ENCODE assay signal across 14 mouse cellular contexts in genomic region chr4:53327382-53328165, GRCm38 (mm10).
DNase-seq lines count a peak whose midpoint lies in the region; ATAC-seq and TF ChIP-seq lines count a peak whose summit lies in the region.
"Had no signal": no experiment of that assay in that cellular context is flagged by ENCODE, and none has a peak within 500 bp of the region (broad histone marks: within the 10 kb centered on the region; RNA-seq: fewer than 3 reads in every experiment).

No protein-coding gene starts in this region.

- no peak for TF ChIP-seq POLR2A in ES-Bruce4 (IDR thresholded peaks at IDR 0.05; ENCODE audit: insufficient read depth, low read length)

- no peaks in the 10 kb centered on the region for H3K9me3 ChIP-seq in heart, embryonic 11.5 days (replicated peaks; ENCODE audit: control insufficient read depth, low read length)
- no peaks in the 10 kb centered on the region for H3K9me3 ChIP-seq in ES-Bruce4 (replicated peaks; ENCODE audit: control insufficient read depth, insufficient read depth, low read length, poor library complexity, severe bottlenecking)
- H3K9me3 ChIP-seq in embryonic facial prominence, embryonic 14.5 days (ENCODE audit: control insufficient read depth, low read length) = no peaks in the 10 kb centered on the region
- no peaks in the 10 kb centered on the region for H3K9me3 ChIP-seq in intestine, postnatal 0 days (ENCODE audit: control insufficient read depth)
- H3K9me3 ChIP-seq: heart, embryonic 12.5 days; midbrain, embryonic 12.5 days had no signal

- H3K36me3 ChIP-seq in heart, embryonic 11.5 days (ENCODE audit: control insufficient read depth, insufficient read depth, low read length) = no peaks in the 10 kb centered on the region
- H3K36me3 ChIP-seq in ES-Bruce4 (ENCODE audit: control insufficient read depth, insufficient read depth, low read length, poor library complexity, severe bottlenecking) = no peaks in the 10 kb centered on the region
- H3K36me3 ChIP-seq in embryonic facial prominence, embryonic 14.5 days (ENCODE audit: control insufficient read depth, insufficient read depth, low read length) = no peaks in the 10 kb centered on the region
- H3K36me3 ChIP-seq in intestine, postnatal 0 days (ENCODE audit: control insufficient read depth, insufficient read depth) = no peaks in the 10 kb centered on the region
- H3K36me3 ChIP-seq: heart, embryonic 12.5 days; midbrain, embryonic 12.5 days had no signal

- peak; percentile 55 for DNase-seq in adrenal gland, adult 2 months
- no peak for DNase-seq in adrenal gland, adult 8-10 months
- DNase-seq in heart, postnatal 10 days = peak; percentile 34 to 42
- DNase-seq in embryonic facial prominence, embryonic 14.5 days (ENCODE audit: low spot score) = peak; percentile 65
- DNase-seq in T-cell, adult 2 months (ENCODE audit: low spot score) = no peak
- DNase-seq: cerebellum, adult 8-10 months; kidney, adult 18-20 months; liver, postnatal 0 days had no signal

- no peak for TF ChIP-seq CTCF in ES-Bruce4 (IDR thresholded peaks at IDR 0.05; ENCODE audit: low read depth, low read length)
- TF ChIP-seq CTCF in intestine, postnatal 0 days (IDR thresholded peaks at IDR 0.05; ENCODE audit: low read depth) = no peak

- intact Hi-C loops in heart, postnatal 10 days (cut with DNase I) = no loop called here

- H3K4me3 ChIP-seq in heart, embryonic 11.5 days (ENCODE audit: low read depth, low read length) = no peak overlapping the region
- no peak overlapping the region for H3K4me3 ChIP-seq in ES-Bruce4 (ENCODE audit: low read depth, low read length)
- H3K4me3 ChIP-seq in embryonic facial prominence, embryonic 14.5 days (ENCODE audit: low read depth, low read length) = no peak overlapping the region
- H3K4me3 ChIP-seq in intestine, postnatal 0 days (ENCODE audit: low read depth, low read length) = no peak overlapping the region
- H3K4me3 ChIP-seq: erythroblast, embryonic 14.5 days; heart, embryonic 12.5 days; midbrain, embryonic 12.5 days had no signal

- no peak overlapping the region for H3K9ac ChIP-seq in heart, embryonic 11.5 days (ENCODE audit: low read depth, low read length)
- no peak overlapping the region for H3K9ac ChIP-seq in ES-Bruce4 (ENCODE audit: low read depth, poor library complexity, severe bottlenecking)
- no peak overlapping the region for H3K9ac ChIP-seq in embryonic facial prominence, embryonic 14.5 days (ENCODE audit: low read depth, low read length)
- H3K9ac ChIP-seq in intestine, postnatal 0 days (ENCODE audit: low read depth, low read length) = no peak overlapping the region
- H3K9ac ChIP-seq: heart, embryonic 12.5 days; liver, postnatal 0 days; midbrain, embryonic 12.5 days had no signal

- H3K27ac ChIP-seq in heart, embryonic 11.5 days (ENCODE audit: low read depth, low read length) = no peak overlapping the region
- H3K27ac ChIP-seq in ES-Bruce4 (ENCODE audit: insufficient read depth, low read length) = peak overlapping the region; percentile 68
- H3K27ac ChIP-seq in embryonic facial prominence, embryonic 14.5 days (replicated peaks; ENCODE audit: low read depth, low read length) = no peak overlapping the region
- H3K27ac ChIP-seq in intestine, postnatal 0 days (ENCODE audit: low read depth, low read length) = no peak overlapping the region
- H3K27ac ChIP-seq: midbrain, embryonic 12.5 days had no signal

- no peaks in the 10 kb centered on the region for H3K4me1 ChIP-seq in heart, embryonic 11.5 days (ENCODE audit: control insufficient read depth, insufficient read depth, low read length)
- peaks cover 6% of the 10 kb centered on the region for H3K4me1 ChIP-seq in ES-Bruce4 (ENCODE audit: control insufficient read depth, insufficient read depth, low read length)
- peaks cover 2% of the 10 kb centered on the region; the same call in 1 of the 2 replicates for H3K4me1 ChIP-seq in embryonic facial prominence, embryonic 14.5 days (ENCODE audit: control insufficient read depth, insufficient read depth, low read length)
- no peaks in the 10 kb centered on the region for H3K4me1 ChIP-seq in intestine, postnatal 0 days (replicated peaks; ENCODE audit: control insufficient read depth, insufficient read depth, low read length)
- H3K4me1 ChIP-seq: heart, embryonic 12.5 days had no signal

- ATAC-seq in heart, embryonic 11.5 days (replicated peaks; ENCODE audit: insufficient number of reproducible peaks, low FRiP score, low TSS enrichment) = no peak
- ATAC-seq in embryonic facial prominence, embryonic 14.5 days (ENCODE audit: low read depth) = no peak
- ATAC-seq in intestine, postnatal 0 days = no peak
- ATAC-seq: liver, postnatal 0 days had no signal

- 67% methylated on average over 7 of the region's 7 CpGs for WGBS in heart, embryonic 11.5 days (ENCODE audit: insufficient replicate concordance)
- 59% methylated on average over 7 of the region's 7 CpGs for WGBS in embryonic facial prominence, embryonic 14.5 days
- 56% methylated on average over 7 of the region's 7 CpGs for WGBS in intestine, postnatal 0 days

- TF ChIP-seq EP300 in ES-Bruce4 (IDR thresholded peaks at IDR 0.05; ENCODE audit: insufficient read depth, low read depth, low read length) = no peak

- H3K4me2 ChIP-seq in heart, embryonic 11.5 days = no peak overlapping the region
- no peak overlapping the region for H3K4me2 ChIP-seq in embryonic facial prominence, embryonic 14.5 days (ENCODE audit: low read depth, low read length)
- H3K4me2 ChIP-seq in intestine, postnatal 0 days (replicated peaks; ENCODE audit: low read depth) = no peak overlapping the region
- H3K4me2 ChIP-seq: heart, embryonic 12.5 days; midbrain, embryonic 12.5 days had no signal

- H3K27me3 ChIP-seq in heart, embryonic 11.5 days (ENCODE audit: control insufficient read depth, insufficient read depth, low read length) = no peaks in the 10 kb centered on the region
- no peaks in the 10 kb centered on the region for H3K27me3 ChIP-seq in ES-Bruce4 (ENCODE audit: control insufficient read depth, insufficient read depth, low read length, poor library complexity, severe bottlenecking)
- no peaks in the 10 kb centered on the region for H3K27me3 ChIP-seq in embryonic facial prominence, embryonic 14.5 days (replicated peaks; ENCODE audit: control insufficient read depth, insufficient read depth, low read length)
- no peaks in the 10 kb centered on the region for H3K27me3 ChIP-seq in intestine, postnatal 0 days (replicated peaks; ENCODE audit: control insufficient read depth, insufficient read depth, low read length)
- H3K27me3 ChIP-seq: heart, embryonic 12.5 days; midbrain, embryonic 12.5 days had no signal

Comparison
In these comparisons a context has a peak if more than half of its experiments do, and no peak if none do; other contexts are left out.
1. DNase-seq: peak in adrenal gland, adult 2 months (single experiment), heart, postnatal 10 days (2 of 2) and embryonic facial prominence, embryonic 14.5 days (single experiment); none in adrenal gland, adult 8-10 months (single experiment) and T-cell, adult 2 months (single experiment).